Mouse (Mus musculus): ENCODE data around the gene Ndufa6. TPM values are rescaled to one million over a fixed set of nuclear protein-coding genes. Genes with fewer than 3 reads are reported as not detected.
A peak's percentile ranks its signal among the peaks of the same experiment; 100 is the strongest.

Gene Ndufa6
- polyA plus RNA-seq, 1 experiment from 2014 or later = 340 TPM

- Histone ChIP-seq H3K27me3 (ENCODE audit: control insufficient read depth, insufficient read depth, low read depth, low read length) (no peaks in the 10 kb centered on the region), H3K9ac (ENCODE audit: low read length) (peak overlapping the region; percentile 25; the same call in 1 of the 2 replicates), H3K4me1 (replicated peaks; ENCODE audit: control insufficient read depth, insufficient read depth, low read length) (peaks cover 5% of the 10 kb centered on the region; the same call in 1 of the 2 replicates), H3K4me2 (ENCODE audit: low read depth, low read length) (no peak overlapping the region), H3K4me3 (ENCODE audit: low read length) (no peak overlapping the region), H3K9me3 (ENCODE audit: control insufficient read depth, low read length) (no peaks in the 10 kb centered on the region), H3K36me3 (ENCODE audit: control insufficient read depth, insufficient read depth, low read length) (no peaks in the 10 kb centered on the region), H3K27ac (ENCODE audit: low read length) (no peak overlapping the region)
- whole genome bisulfite sequencing = 52% methylated on average over 22 of the region's 22 CpGs
- no peak for ATAC-seq (ENCODE audit: low read depth)
Observed at GRCm38 (mm10) chr15:82358431-82359260, 4.5 kb upstream of the Ndufa6 start.

- Histone ChIP-seq H3K27me3 (ENCODE audit: control insufficient read depth, insufficient read depth, low read depth, low read length) (no peaks in the 10 kb centered on the region), H3K4me3 (ENCODE audit: low read length) (peak overlapping the region; percentile 90), H3K4me1 (replicated peaks; ENCODE audit: control insufficient read depth, insufficient read depth, low read length) (peaks cover 10% of the 10 kb centered on the region), H3K27ac (ENCODE audit: low read length) (peak overlapping the region; percentile 67), H3K4me2 (ENCODE audit: low read depth, low read length) (peak overlapping the region; percentile 81), H3K9me3 (ENCODE audit: control insufficient read depth, low read length) (no peaks in the 10 kb centered on the region), H3K9ac (ENCODE audit: low read length) (peak overlapping the region; percentile 97), H3K36me3 (ENCODE audit: control insufficient read depth, insufficient read depth, low read length) (peaks cover 22% of the 10 kb centered on the region)
- peak; percentile 17; the same call in 1 of the 2 replicates for ATAC-seq (ENCODE audit: low read depth)
- under 1% methylated on average over 23 of the region's 23 CpGs for WGBS
Observed at GRCm38 (mm10) chr15:82353745-82354113, 393 bp downstream of the Ndufa6 start.

GRCm38 (mm10) chr15:82353078-82353744, 911 bp downstream of the Ndufa6 start:
- WGBS = 21% methylated on average over 14 of the region's 14 CpGs
- peak overlapping the region; percentile 97 for H3K9ac ChIP-seq (ENCODE audit: low read length)
- H3K4me2 ChIP-seq (ENCODE audit: low read depth, low read length) = peak overlapping the region; percentile 81
- no peaks in the 10 kb centered on the region for H3K9me3 ChIP-seq (ENCODE audit: control insufficient read depth, low read length)
- H3K4me1 ChIP-seq (replicated peaks; ENCODE audit: control insufficient read depth, insufficient read depth, low read length) = peaks cover 10% of the 10 kb centered on the region
- ATAC-seq (ENCODE audit: low read depth) = no peak
- peak overlapping the region; percentile 90 for H3K4me3 ChIP-seq (ENCODE audit: low read length)
- H3K27ac ChIP-seq (ENCODE audit: low read length) = peak overlapping the region; percentile 67
- no peaks in the 10 kb centered on the region for H3K27me3 ChIP-seq (ENCODE audit: control insufficient read depth, insufficient read depth, low read depth, low read length)
- peaks cover 26% of the 10 kb centered on the region for H3K36me3 ChIP-seq (ENCODE audit: control insufficient read depth, insufficient read depth, low read length)

- ATAC-seq (ENCODE audit: low read depth) = no peak
- Histone ChIP-seq H3K27ac (ENCODE audit: low read length) (no peak overlapping the region), H3K9me3 (ENCODE audit: control insufficient read depth, low read length) (no peaks in the 10 kb centered on the region), H3K4me2 (ENCODE audit: low read depth, low read length) (no peak overlapping the region), H3K27me3 (ENCODE audit: control insufficient read depth, insufficient read depth, low read depth, low read length) (no peaks in the 10 kb centered on the region), H3K9ac (ENCODE audit: low read length) (no peak overlapping the region), H3K4me1 (replicated peaks; ENCODE audit: control insufficient read depth, insufficient read depth, low read length) (peaks cover 19% of the 10 kb centered on the region), H3K36me3 (ENCODE audit: control insufficient read depth, insufficient read depth, low read length) (peaks cover 28% of the 10 kb centered on the region), H3K4me3 (ENCODE audit: low read length) (no peak overlapping the region)
- 76% methylated on average over 3 of the region's 3 CpGs for WGBS
Observed at GRCm38 (mm10) chr15:82351480-82351879, 2.6 kb downstream of the Ndufa6 start.

GRCm38 (mm10) chr15:82350349-82350748, 3.8 kb downstream of the Ndufa6 start:
- Histone ChIP-seq H3K9me3 (ENCODE audit: control insufficient read depth, low read length) (no peaks in the 10 kb centered on the region), H3K4me3 (ENCODE audit: low read length) (no peak overlapping the region), H3K27me3 (ENCODE audit: control insufficient read depth, insufficient read depth, low read depth, low read length) (no peaks in the 10 kb centered on the region), H3K4me2 (ENCODE audit: low read depth, low read length) (no peak overlapping the region), H3K4me1 (replicated peaks; ENCODE audit: control insufficient read depth, insufficient read depth, low read length) (peaks cover 19% of the 10 kb centered on the region), H3K36me3 (ENCODE audit: control insufficient read depth, insufficient read depth, low read length) (peaks cover 28% of the 10 kb centered on the region), H3K27ac (ENCODE audit: low read length) (no peak overlapping the region), H3K9ac (ENCODE audit: low read length) (no peak overlapping the region)
- ATAC-seq (ENCODE audit: low read depth) = no peak
- 82% methylated on average over 4 of the region's 4 CpGs for WGBS

GRCm38 (mm10) chr15:82348999-82349341, 5.2 kb downstream of the Ndufa6 start:
- Histone ChIP-seq H3K27me3 (ENCODE audit: control insufficient read depth, insufficient read depth, low read depth, low read length) (no peaks in the 10 kb centered on the region), H3K4me2 (ENCODE audit: low read depth, low read length) (no peak overlapping the region), H3K9me3 (ENCODE audit: control insufficient read depth, low read length) (no peaks in the 10 kb centered on the region), H3K4me3 (ENCODE audit: low read length) (no peak overlapping the region), H3K36me3 (ENCODE audit: control insufficient read depth, insufficient read depth, low read length) (peaks cover 28% of the 10 kb centered on the region), H3K9ac (ENCODE audit: low read length) (no peak overlapping the region), H3K4me1 (replicated peaks; ENCODE audit: control insufficient read depth, insufficient read depth, low read length) (peaks cover 16% of the 10 kb centered on the region), H3K27ac (ENCODE audit: low read length) (no peak overlapping the region)
- WGBS = 82% methylated on average over 2 of the region's 2 CpGs
- ATAC-seq (ENCODE audit: low read depth) = no peak

- no peaks in the 10 kb centered on the region for H3K9me3 ChIP-seq (ENCODE audit: control insufficient read depth, low read length)
- peaks cover 28% of the 10 kb centered on the region for H3K36me3 ChIP-seq (ENCODE audit: control insufficient read depth, insufficient read depth, low read length)
- no peak for ATAC-seq (ENCODE audit: low read depth)
- peaks cover 16% of the 10 kb centered on the region for H3K4me1 ChIP-seq (replicated peaks; ENCODE audit: control insufficient read depth, insufficient read depth, low read length)
- H3K27me3 ChIP-seq (ENCODE audit: control insufficient read depth, insufficient read depth, low read depth, low read length) = no peaks in the 10 kb centered on the region
- no peak overlapping the region for H3K9ac ChIP-seq (ENCODE audit: low read length)
- H3K4me3 ChIP-seq (ENCODE audit: low read length) = no peak overlapping the region
- H3K27ac ChIP-seq (ENCODE audit: low read length) = no peak overlapping the region
- no peak overlapping the region for H3K4me2 ChIP-seq (ENCODE audit: low read depth, low read length)
- 81% methylated on average over 8 of the region's 8 CpGs for WGBS
Observed at GRCm38 (mm10) chr15:82348258-82348998, 5.7 kb downstream of the Ndufa6 start.

GRCm38 (mm10) chr15:82347852-82348251, 6.3 kb downstream of the Ndufa6 start:
- ATAC-seq (ENCODE audit: low read depth) = no peak
- no peaks in the 10 kb centered on the region for H3K27me3 ChIP-seq (ENCODE audit: control insufficient read depth, insufficient read depth, low read depth, low read length)
- 93% methylated on average over 12 of the region's 12 CpGs for WGBS
- no peak overlapping the region for H3K4me2 ChIP-seq (ENCODE audit: low read depth, low read length)
- H3K9ac ChIP-seq (ENCODE audit: low read length) = no peak overlapping the region
- H3K9me3 ChIP-seq (ENCODE audit: control insufficient read depth, low read length) = no peaks in the 10 kb centered on the region
- peaks cover 28% of the 10 kb centered on the region for H3K36me3 ChIP-seq (ENCODE audit: control insufficient read depth, insufficient read depth, low read length)
- H3K27ac ChIP-seq (ENCODE audit: low read length) = no peak overlapping the region
- no peak overlapping the region for H3K4me3 ChIP-seq (ENCODE audit: low read length)
- peaks cover 11% of the 10 kb centered on the region for H3K4me1 ChIP-seq (replicated peaks; ENCODE audit: control insufficient read depth, insufficient read depth, low read length)

GRCm38 (mm10) chr15:82347303-82347676, 6.8 kb downstream of the Ndufa6 start:
- 74% methylated on average over 4 of the region's 4 CpGs for WGBS
- Histone ChIP-seq H3K27me3 (ENCODE audit: control insufficient read depth, insufficient read depth, low read depth, low read length) (no peaks in the 10 kb centered on the region), H3K9ac (ENCODE audit: low read length) (peak overlapping the region; percentile 63), H3K4me2 (ENCODE audit: low read depth, low read length) (peak overlapping the region; percentile 61), H3K4me3 (ENCODE audit: low read length) (peak overlapping the region; percentile 78), H3K9me3 (ENCODE audit: control insufficient read depth, low read length) (no peaks in the 10 kb centered on the region), H3K4me1 (replicated peaks; ENCODE audit: control insufficient read depth, insufficient read depth, low read length) (peaks cover 9% of the 10 kb centered on the region), H3K36me3 (ENCODE audit: control insufficient read depth, insufficient read depth, low read length) (peaks cover 28% of the 10 kb centered on the region), H3K27ac (ENCODE audit: low read length) (no peak overlapping the region)
- no peak for ATAC-seq (ENCODE audit: low read depth)

Measured in lung, embryonic 16.5 days (tissue).